Mouse (Mus musculus) myocyte (in vitro differentiated cells): ENCODE results near the gene Glipr1l2.
"Not testable (repeated sequence)": the region's sequence is repeated elsewhere in the genome, so short reads cannot be mapped to it uniquely, and the experiment has no call there.

Experiments used
- CEBPB ChIP-seq: IDR thresholded peaks from 2 replicates; pipeline ENCODE4 v1.6.1; 2011; ENCODE audit warnings: mild to moderate bottlenecking, moderate library complexity; ENCODE audit not compliant: poor library complexity, insufficient read depth, severe bottlenecking
- E2F4 ChIP-seq: IDR thresholded peaks from one replicate; pipeline ENCODE4 v1.6.1; 2011; ENCODE audit warnings: mild to moderate bottlenecking, control low read depth, moderate library complexity; ENCODE audit not compliant: insufficient read depth
- MAX ChIP-seq: IDR thresholded peaks from one replicate; pipeline ENCODE4 v1.6.1; 2011; ENCODE audit warnings: low read depth, mild to moderate bottlenecking, control low read depth
- MYOD1 ChIP-seq, 3 experiments: IDR thresholded peaks; one replicate each; pipeline ENCODE4 v1.6.1; 2011; ENCODE audit warnings: control low read depth in 2 of 3, low read depth in 2 of 3, mild to moderate bottlenecking in 2 of 3, moderate library complexity in 1 of 3; ENCODE audit not compliant: insufficient read length in 2 of 3, control insufficient read depth in 1 of 3
- MYOG ChIP-seq, 3 experiments: IDR thresholded peaks; one replicate each; pipeline ENCODE4 v1.6.1; 2011; ENCODE audit warnings: control low read depth in 2 of 3, low read depth in 2 of 3, mild to moderate bottlenecking in 2 of 3; ENCODE audit not compliant: insufficient read length in 2 of 3, control insufficient read depth in 1 of 3, insufficient read depth in 1 of 3
- POLR2A ChIP-seq: IDR thresholded peaks from one replicate; pipeline ENCODE4 v1.6.1; 2011; ENCODE audit warnings: low read depth, mild to moderate bottlenecking, control low read depth, moderate library complexity; ENCODE audit not compliant: insufficient read length
- POLR2AphosphoS2 ChIP-seq: IDR thresholded peaks from one replicate; pipeline ENCODE4 v1.6.1; 2011; ENCODE audit warnings: low read depth, control low read depth; ENCODE audit not compliant: insufficient read length
- SRF ChIP-seq: IDR thresholded peaks from one replicate; pipeline ENCODE4 v1.6.1; 2011; ENCODE audit warnings: low read depth; ENCODE audit not compliant: control insufficient read depth, insufficient read length
- TCF12 ChIP-seq: IDR thresholded peaks from one replicate; pipeline ENCODE4 v1.6.1; 2011; ENCODE audit warnings: mild to moderate bottlenecking, control low read depth; ENCODE audit not compliant: poor library complexity, insufficient read depth, severe bottlenecking
- TCF3 ChIP-seq: IDR thresholded peaks from one replicate; pipeline ENCODE4 v1.6.1; 2011; ENCODE audit warnings: low read depth, control low read depth; ENCODE audit not compliant: insufficient read length
- USF1 ChIP-seq: IDR thresholded peaks from one replicate; pipeline ENCODE4 v1.6.1; 2011; ENCODE audit warnings: low read depth, mild to moderate bottlenecking, control low read depth, moderate library complexity

DNA sequence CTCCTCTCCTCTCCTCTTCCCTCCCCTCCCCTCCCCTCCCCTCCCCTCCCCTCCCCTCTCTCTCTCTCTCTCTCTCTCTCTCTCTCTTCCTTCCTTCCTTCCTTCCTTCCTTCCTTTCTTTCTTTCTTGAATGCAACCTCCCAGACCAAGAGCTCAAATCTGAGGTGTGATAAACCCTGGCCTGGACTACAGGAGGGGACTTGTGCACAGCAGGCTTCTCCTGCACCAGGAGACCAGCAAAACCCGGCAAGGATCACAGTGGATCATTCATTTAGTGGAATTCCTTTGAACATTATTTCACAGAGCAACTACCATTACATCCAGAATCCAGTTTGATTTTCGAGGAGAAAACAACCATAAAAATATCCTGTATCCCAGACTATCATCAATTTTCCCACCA lies 31.2 kb upstream of the Glipr1l2 start:
- not testable (repeated sequence) for TF ChIP-seq SRF; E2F4; MYOD1 (IDR thresholded peaks at IDR 0.05; ENCODE audit: control insufficient read depth in 1 of 3, insufficient read length in 2 of 3, low read depth in 2 of 3); POLR2A; USF1; MAX; MYOG (IDR thresholded peaks at IDR 0.05; ENCODE audit: control insufficient read depth in 1 of 3, insufficient read depth in 1 of 3, insufficient read length in 2 of 3, low read depth in 2 of 3); TCF12; POLR2AphosphoS2; CEBPB; TCF3
